Mouse (Mus musculus): ENCODE data around the gene Yif1b. TPM values are rescaled to one million over a fixed set of nuclear protein-coding genes. Genes with fewer than 3 reads are reported as not detected.
A peak's percentile ranks its signal among the peaks of the same experiment; 100 is the strongest.

Gene Yif1b
- polyA plus RNA-seq, 1 experiment from 2014 or later = 124 TPM

- Histone ChIP-seq H3K9me3 (no peaks in the 10 kb centered on the region), H3K9ac (0 out of 2 replicates have a peak overlapping the region, but pooled peaks have one; percentile 20), H3K27ac (no peak overlapping the region), H3K4me1 (peaks cover 16% of the 10 kb centered on the region), H3K27me3 (peaks cover 22% of the 10 kb centered on the region), H3K36me3 (peaks cover 40% of the 10 kb centered on the region), H3K4me3 (no peak overlapping the region), H3K4me2 (replicated peaks) (no peak overlapping the region; the same call in 1 of the 2 replicates)
- WGBS = 87% methylated on average over 21 of the region's 21 CpGs
- no peak for ATAC-seq (ENCODE audit: low FRiP score, low read depth)
Measured at GRCm38 (mm10) chr7:29246619-29247313, 8.6 kb downstream of the Yif1b start.

- WGBS = 29% methylated on average over 16 of the region's 16 CpGs
Measured at GRCm38 (mm10) chr7:29247314-29247700, 9.2 kb downstream of the Yif1b start.

DNA sequence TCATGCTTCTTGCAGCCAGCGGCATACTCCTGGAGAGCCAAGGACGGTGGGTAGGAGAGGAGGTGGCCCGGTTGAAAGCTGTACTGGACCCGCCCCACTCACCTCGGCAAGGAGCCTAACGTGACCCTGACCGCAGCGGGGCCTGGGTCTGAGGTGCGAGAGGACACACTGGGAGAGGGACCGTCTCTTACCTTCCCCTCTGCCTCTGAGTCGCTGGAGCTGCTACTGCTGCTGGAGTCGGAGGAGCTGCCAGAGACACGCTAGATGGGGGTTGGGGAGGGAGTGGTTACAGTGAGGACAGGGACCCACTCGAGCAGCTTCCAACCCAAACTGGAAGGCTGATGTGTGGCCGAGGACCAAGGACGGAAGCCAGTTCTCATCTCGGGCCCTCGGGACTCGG, 9.6 kb downstream of the Yif1b start:
- no peak for ATAC-seq (ENCODE audit: low FRiP score, low read depth)
- H3K9ac ChIP-seq = peak overlapping the region; percentile 45
- 14% methylated on average over 19 of the region's 19 CpGs for WGBS

More at GRCm38 (mm10) chr7:29247314-29247700, 9.2 kb downstream of the Yif1b start:
- Histone ChIP-seq H3K4me2 (replicated peaks) (peak overlapping the region; percentile 58), H3K9ac (0 out of 2 replicates have a peak overlapping the region, but pooled peaks have one; percentile 20), H3K4me1 (peaks cover 16% of the 10 kb centered on the region), H3K27me3 (peaks cover 22% of the 10 kb centered on the region), H3K27ac (no peak overlapping the region), H3K9me3 (no peaks in the 10 kb centered on the region), H3K4me3 (peak overlapping the region; percentile 29), H3K36me3 (peaks cover 40% of the 10 kb centered on the region)
- no peak for ATAC-seq (ENCODE audit: low FRiP score, low read depth)

DNA sequence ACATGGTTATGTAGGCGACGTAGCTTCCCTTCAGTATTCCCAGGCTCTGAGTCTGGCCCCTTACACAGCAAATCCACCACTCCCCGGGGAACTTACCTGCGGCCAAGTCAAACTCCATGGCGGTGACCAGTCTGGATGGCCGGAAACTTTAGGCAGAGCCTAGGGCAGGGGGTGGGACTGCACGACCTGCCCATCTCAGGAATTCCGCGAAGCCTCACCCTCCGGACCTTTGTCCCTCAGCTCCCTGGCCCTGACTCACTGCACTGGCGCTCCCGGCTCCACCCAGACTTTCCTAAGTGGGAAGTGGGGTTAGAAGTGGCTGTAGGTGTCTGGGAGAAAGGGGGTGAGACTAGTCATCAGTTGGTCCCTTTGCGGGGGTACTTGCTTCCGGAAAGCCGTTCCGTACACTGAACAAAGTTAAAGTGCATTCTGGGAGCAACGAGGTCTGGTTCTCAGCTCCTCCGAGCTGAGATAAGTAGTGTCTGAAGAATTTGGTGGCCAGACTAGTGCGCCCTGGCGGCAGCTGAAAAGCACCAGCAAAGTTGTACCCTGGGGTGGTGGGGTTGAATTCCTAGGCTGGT, 10.2 kb downstream of the Yif1b start, which contains the start of gene 2200002D01Rik:
Gene 2200002D01Rik, minus strand, starts transcription at position 206 of the 581 bp plus-strand sequence.
- H3K27ac ChIP-seq = no peak within 1 kb of the TSS
- peaks cover 40% of the 10 kb centered on the region for H3K36me3 ChIP-seq
- peaks cover 22% of the 10 kb centered on the region for H3K27me3 ChIP-seq
- H3K4me2 ChIP-seq (replicated peaks) = peak within 1 kb of the TSS; percentile 58
- WGBS = 16% methylated on average over 20 of the region's 20 CpGs
- peaks cover 17% of the 10 kb centered on the region for H3K4me1 ChIP-seq
- peak within 1 kb of the TSS; percentile 29 for H3K4me3 ChIP-seq
- ATAC-seq (ENCODE audit: low FRiP score, low read depth) = peak; percentile 20; the same call in 1 of the 2 replicates
- no peaks in the 10 kb centered on the region for H3K9me3 ChIP-seq
- H3K9ac ChIP-seq = peak within 1 kb of the TSS; percentile 45

More for the DNA sequence above, 9.6 kb downstream of the Yif1b start:
- peak overlapping the region; percentile 58 for H3K4me2 ChIP-seq (replicated peaks)
- H3K9me3 ChIP-seq = no peaks in the 10 kb centered on the region
- peaks cover 40% of the 10 kb centered on the region for H3K36me3 ChIP-seq
- peaks cover 22% of the 10 kb centered on the region for H3K27me3 ChIP-seq
- peak overlapping the region; percentile 29 for H3K4me3 ChIP-seq
- no peak overlapping the region for H3K27ac ChIP-seq
- peaks cover 16% of the 10 kb centered on the region for H3K4me1 ChIP-seq

DNA sequence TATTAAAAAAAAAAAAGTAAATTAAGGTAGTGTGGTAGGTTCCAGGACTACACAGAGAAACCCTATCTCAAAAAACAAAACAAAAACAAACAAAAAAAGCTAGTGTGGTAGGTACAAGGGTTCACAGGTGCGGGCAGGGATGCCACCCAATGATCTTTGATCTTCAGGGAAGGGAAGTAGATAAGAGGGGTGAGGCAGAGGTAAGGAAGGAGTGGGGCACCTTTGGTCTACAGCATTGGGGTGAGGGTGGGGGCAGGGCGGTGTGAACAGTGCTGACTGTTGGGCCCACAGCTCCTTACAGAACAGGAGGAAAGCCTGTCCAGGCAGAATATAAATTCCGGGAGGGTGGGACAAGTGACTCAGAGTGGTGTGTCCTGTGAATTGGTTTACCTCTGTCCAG, 13.0 kb downstream of the Yif1b start:
- H3K27ac ChIP-seq = no peak overlapping the region
- H3K4me1 ChIP-seq = peaks cover 23% of the 10 kb centered on the region
- H3K4me2 ChIP-seq (replicated peaks) = no peak overlapping the region
- WGBS = 74% methylated on average over 3 of the region's 3 CpGs
- H3K9me3 ChIP-seq = no peaks in the 10 kb centered on the region
- peaks cover 22% of the 10 kb centered on the region for H3K27me3 ChIP-seq
- peaks cover 25% of the 10 kb centered on the region for H3K36me3 ChIP-seq
- no peak for ATAC-seq (ENCODE audit: low FRiP score, low read depth)
- H3K4me3 ChIP-seq = no peak overlapping the region
- no peak overlapping the region for H3K9ac ChIP-seq

DNA sequence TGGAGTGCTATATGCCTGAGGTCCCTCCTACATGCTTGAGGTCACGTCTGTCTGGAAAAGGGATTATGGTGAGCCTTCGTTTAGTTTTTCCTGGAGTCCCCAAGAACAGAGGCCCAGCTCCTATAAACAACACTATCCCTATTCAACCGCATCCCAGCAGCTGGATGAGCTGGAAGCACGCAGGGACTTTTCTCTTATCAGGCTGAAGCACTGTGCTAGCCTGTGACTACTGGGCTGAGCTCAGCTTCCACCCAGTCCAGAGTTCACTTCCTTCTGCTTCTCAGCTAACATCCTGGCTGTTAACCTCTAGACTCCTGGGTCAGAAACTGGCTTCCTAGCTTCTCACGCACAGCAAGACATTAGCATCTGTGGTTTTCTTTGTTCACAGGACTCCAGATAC, 15.7 kb downstream of the Yif1b start:
- Histone ChIP-seq H3K9ac (peak overlapping the region; percentile 31; the same call in 1 of the 2 replicates), H3K4me3 (no peak overlapping the region), H3K36me3 (peaks cover 18% of the 10 kb centered on the region), H3K4me1 (peaks cover 7% of the 10 kb centered on the region; the same call in 1 of the 2 replicates), H3K9me3 (no peaks in the 10 kb centered on the region), H3K27ac (no peak overlapping the region), H3K27me3 (peaks cover 3% of the 10 kb centered on the region; the same call in 1 of the 2 replicates), H3K4me2 (replicated peaks) (no peak overlapping the region)
- ATAC-seq (ENCODE audit: low FRiP score, low read depth) = no peak
- 44% methylated on average over 5 of the region's 5 CpGs for WGBS

DNA sequence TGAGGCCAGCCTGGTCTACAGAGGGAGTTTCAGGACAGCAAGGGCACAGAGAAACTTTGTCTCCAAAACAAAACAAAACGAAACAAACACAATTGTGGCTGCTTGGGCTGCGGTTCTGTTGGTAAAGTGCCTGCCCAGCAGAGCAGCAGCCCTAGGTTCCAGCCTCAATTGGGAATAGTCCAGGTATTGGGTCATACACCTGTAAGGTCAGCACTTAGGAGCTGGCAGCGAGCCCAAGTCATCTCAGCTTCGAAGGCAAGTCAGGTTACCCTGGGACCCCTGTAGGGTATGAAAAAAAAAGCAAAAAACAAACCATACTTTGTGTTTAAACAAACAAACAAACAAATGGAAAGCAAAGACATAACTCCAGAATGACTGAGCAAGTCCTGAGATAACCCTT, 17.7 kb downstream of the Yif1b start:
- Histone ChIP-seq H3K9me3 (no peaks in the 10 kb centered on the region), H3K27ac (no peak overlapping the region), H3K4me1 (peaks cover 21% of the 10 kb centered on the region), H3K4me3 (no peak overlapping the region), H3K36me3 (peaks cover 21% of the 10 kb centered on the region), H3K4me2 (replicated peaks) (no peak overlapping the region), H3K27me3 (no peaks in the 10 kb centered on the region), H3K9ac (no peak overlapping the region)
- no peak for ATAC-seq (ENCODE audit: low FRiP score, low read depth)
- 85% methylated on average over 4 of the region's 4 CpGs for WGBS

- H3K27ac ChIP-seq = no peak overlapping the region
- 79% methylated on average over 1 of the region's 1 CpGs for WGBS
- H3K9me3 ChIP-seq = no peaks in the 10 kb centered on the region
- H3K36me3 ChIP-seq = peaks cover 21% of the 10 kb centered on the region
- H3K27me3 ChIP-seq = no peaks in the 10 kb centered on the region
- ATAC-seq (ENCODE audit: low FRiP score, low read depth) = no peak
- no peak overlapping the region for H3K9ac ChIP-seq
- peaks cover 27% of the 10 kb centered on the region for H3K4me1 ChIP-seq
- no peak overlapping the region for H3K4me3 ChIP-seq
- H3K4me2 ChIP-seq (replicated peaks) = no peak overlapping the region
Measured at GRCm38 (mm10) chr7:29257368-29257767, 19.2 kb downstream of the Yif1b start.

GRCm38 (mm10) chr7:29259781-29260730, 21.9 kb downstream of the Yif1b start:
- WGBS = 68% methylated on average over 10 of the region's 10 CpGs
- no peak overlapping the region; the same call in 1 of the 2 replicates for H3K9ac ChIP-seq
- peaks cover 21% of the 10 kb centered on the region for H3K36me3 ChIP-seq
- H3K27me3 ChIP-seq = no peaks in the 10 kb centered on the region
- ATAC-seq (ENCODE audit: low FRiP score, low read depth) = no peak
- H3K4me1 ChIP-seq = peaks cover 20% of the 10 kb centered on the region
- no peak overlapping the region for H3K4me3 ChIP-seq
- no peaks in the 10 kb centered on the region for H3K9me3 ChIP-seq
- H3K4me2 ChIP-seq (replicated peaks) = no peak overlapping the region
- peak overlapping the region; percentile 10; the same call in 1 of the 2 replicates for H3K27ac ChIP-seq

GRCm38 (mm10) chr7:29262151-29262550, 24.0 kb downstream of the Yif1b start:
- Histone ChIP-seq H3K27me3 (no peaks in the 10 kb centered on the region), H3K27ac (no peak overlapping the region), H3K4me3 (no peak overlapping the region), H3K9ac (no peak overlapping the region), H3K4me2 (replicated peaks) (no peak overlapping the region), H3K4me1 (peaks cover 29% of the 10 kb centered on the region), H3K9me3 (no peaks in the 10 kb centered on the region), H3K36me3 (peaks cover 12% of the 10 kb centered on the region)
- ATAC-seq (ENCODE audit: low FRiP score, low read depth) = no peak
- 58% methylated on average over 6 of the region's 6 CpGs for WGBS

DNA sequence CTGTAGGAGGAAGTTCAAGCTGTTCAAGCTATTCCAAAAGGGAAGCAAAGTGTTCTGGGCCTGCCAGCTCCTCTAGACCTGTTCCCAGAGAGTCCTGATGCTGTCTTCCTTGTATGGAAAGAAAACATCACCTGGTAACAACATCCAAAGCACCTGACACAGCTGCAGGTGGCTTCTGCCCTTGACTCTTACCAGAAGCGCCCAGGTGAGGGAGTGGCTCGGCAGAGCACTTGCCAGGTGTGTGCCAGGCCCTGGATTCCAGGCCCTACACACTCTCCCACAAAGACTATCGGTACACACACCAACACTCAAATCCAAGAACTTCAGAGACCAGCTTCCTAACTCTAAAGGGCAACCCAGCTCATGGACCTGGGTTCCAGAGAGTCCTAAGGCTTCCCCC, 25.7 kb downstream of the Yif1b start:
- WGBS = 89% methylated on average over 3 of the region's 3 CpGs
- Histone ChIP-seq H3K27ac (no peak overlapping the region), H3K4me2 (replicated peaks) (no peak overlapping the region), H3K9me3 (no peaks in the 10 kb centered on the region), H3K36me3 (0 out of 2 replicates have a peak, but pooled peaks cover 3% of the 10 kb centered on the region), H3K4me1 (peaks cover 30% of the 10 kb centered on the region), H3K27me3 (no peaks in the 10 kb centered on the region), H3K4me3 (no peak overlapping the region), H3K9ac (no peak overlapping the region)
- no peak for ATAC-seq (ENCODE audit: low FRiP score, low read depth)

Measured in limb, embryonic 13.5 days (tissue).